Mouse (Mus musculus) hindbrain, embryonic 15.5 days (tissue): ENCODE data around the gene Hspa14. TPM values are rescaled to one million over a fixed set of nuclear protein-coding genes. Genes with fewer than 3 reads are reported as not detected.

Experiments
- polyA plus RNA-seq: library from polyadenylated mRNA; unstranded; fragments of >200 nt; fragmentation: Nextera tagmentation; extraction: Ambion mirVana; gene quantifications from 2 replicates; pipeline ENCODE4 v1.2.1, GENCODE M21; 2015

Gene Hspa14
- polyA plus RNA-seq, 1 experiment from 2014 or later, result 63.9 TPM

Other genes starting within 250 kb of the Hspa14 start
- gene Nmt2, start 228.6 kb downstream of the Hspa14 start, polyA plus RNA-seq, result 101 and 109 TPM in 2 replicates
- 11.1 and 12.1 TPM in 2 replicates for gene Rpp38, start 180.2 kb downstream of the Hspa14 start, polyA plus RNA-seq
- 3.6 and 4.2 TPM in 2 replicates for gene Acbd7, start 176.6 kb downstream of the Hspa14 start, polyA plus RNA-seq
- not detected in 2 replicates for gene Olah, start 115.6 kb downstream of the Hspa14 start, polyA plus RNA-seq
- gene Meig1, start 90.2 kb downstream of the Hspa14 start, polyA plus RNA-seq, result 5.5 and 6.0 TPM in 2 replicates
- gene Dclre1c, start 88.7 kb downstream of the Hspa14 start, polyA plus RNA-seq, result 8.1 and 8.2 TPM in 2 replicates
- 8.0 TPM in 2 replicates for gene Suv39h2, start 37.8 kb downstream of the Hspa14 start, polyA plus RNA-seq
- gene Gm45902, start within 50 bp of the Hspa14 start, polyA plus RNA-seq, result 7.8 and 7.9 TPM in 2 replicates
- 0.14 and 0.25 TPM in 2 replicates for gene Cdnf, start 216 bp upstream of the Hspa14 start, polyA plus RNA-seq
- gene Fam107b, start 57.7 kb upstream of the Hspa14 start, polyA plus RNA-seq, result 27.5 and 30.9 TPM in 2 replicates